Mouse (Mus musculus): ENCODE measurements around the gene Cd3d.

DNA sequence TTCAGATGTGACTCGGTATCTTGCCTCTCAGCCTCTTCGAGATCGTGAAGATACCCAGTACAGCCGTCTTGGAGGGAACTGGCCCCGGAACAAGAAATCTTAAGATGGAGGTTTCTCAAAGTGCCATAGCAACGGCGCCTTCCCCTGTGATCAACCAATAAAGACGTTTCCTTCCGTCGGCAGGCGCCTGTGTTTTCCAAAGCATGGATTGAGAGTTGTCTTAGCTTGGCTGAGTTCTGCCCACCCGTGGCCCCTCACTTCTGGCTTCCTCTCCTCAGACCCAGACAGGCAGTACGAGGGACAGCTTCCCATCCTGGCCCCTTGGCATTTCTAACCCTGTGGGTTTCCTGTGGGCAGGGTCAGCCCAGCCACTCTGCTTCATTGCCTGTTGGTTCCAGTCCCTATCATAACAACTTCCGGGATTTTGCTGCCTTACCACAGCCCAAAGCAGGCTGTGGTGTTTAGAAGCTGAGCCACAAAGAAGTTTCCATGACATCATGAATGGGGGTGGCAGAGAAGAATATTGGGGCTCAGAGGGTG lies 4.7 kb downstream of the Cd3d start:
- TF ChIP-seq TAL1 (IDR thresholded peaks at IDR 0.05; ENCODE audit: low read length) (no peak), GATA1 (IDR thresholded peaks at IDR 0.05; ENCODE audit: low read length) (no peak)
